In the genomic region with DNA sequence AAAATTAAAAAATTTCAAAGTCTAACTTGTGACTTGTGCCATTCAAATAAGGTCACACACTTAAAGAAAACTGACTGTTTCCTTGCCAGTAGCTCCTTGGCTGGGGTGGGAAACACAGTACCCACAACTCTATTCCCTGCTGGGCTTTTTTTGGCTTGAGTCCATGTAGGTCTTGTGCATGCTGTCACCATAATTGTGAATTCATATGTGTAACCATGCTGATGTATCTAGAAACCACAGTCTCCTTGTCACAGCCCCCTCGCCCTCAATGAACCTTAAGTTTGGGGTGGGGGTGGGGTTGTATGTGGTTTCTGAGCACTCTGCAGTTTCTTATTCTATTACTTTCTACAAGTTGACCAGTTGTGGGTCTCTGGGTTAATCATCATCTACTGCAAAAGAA, we compare ENCODE assay signal across 20 mouse cellular contexts. TPM values are rescaled to one million over a fixed set of nuclear protein-coding genes. Genes with fewer than 3 reads are reported as not detected.
"Had no signal": no experiment of that assay in that cellular context is flagged by ENCODE, and none has a peak within 500 bp of the region (broad histone marks: within the 10 kb centered on the region; RNA-seq: fewer than 3 reads in every experiment).

No protein-coding gene starts in this region.

- H3K4me3 ChIP-seq: limb, embryonic 15.5 days; liver, embryonic 13.5 days; midbrain, embryonic 12.5 days; myocyte; neural tube, embryonic 15.5 days had no signal

- H3K27me3 ChIP-seq: limb, embryonic 15.5 days; liver, embryonic 13.5 days; midbrain, embryonic 12.5 days; neural tube, embryonic 15.5 days had no signal

- H3K9ac ChIP-seq: limb, embryonic 15.5 days; liver, embryonic 13.5 days; midbrain, embryonic 12.5 days; neural tube, embryonic 15.5 days had no signal

- ATAC-seq: intestine, embryonic 16.5 days had no signal

- H3K9me3 ChIP-seq: limb, embryonic 15.5 days; liver, embryonic 13.5 days; midbrain, embryonic 12.5 days; neural tube, embryonic 15.5 days had no signal

- H3K36me3 ChIP-seq: liver, embryonic 13.5 days; midbrain, embryonic 12.5 days; neural tube, embryonic 15.5 days had no signal

- H3K27ac ChIP-seq: kidney, postnatal 0 days; limb, embryonic 15.5 days; liver, embryonic 13.5 days; midbrain, embryonic 12.5 days; neural tube, embryonic 15.5 days had no signal

- H3K4me2 ChIP-seq: limb, embryonic 15.5 days; liver, embryonic 13.5 days; midbrain, embryonic 12.5 days; neural tube, embryonic 15.5 days had no signal

- DNase-seq: kidney, adult 9 months; liver, embryonic 13.5 days; lung, adult 18-20 months; right cerebral cortex, postnatal 4 days; thymus, postnatal 4 days had no signal

RNA-seq across cellular contexts. Expression of gene 4930544D05Rik, which starts 23.9 kb away (rescaled TPM):
- polyA plus RNA-seq: intestine, embryonic 16.5 days; kidney, postnatal 0 days; limb, embryonic 11.5 days; limb, embryonic 15.5 days; liver, embryonic 13.5 days; lung, embryonic 16.5 days; midbrain, embryonic 12.5 days; neural tube, embryonic 11.5 days; neural tube, embryonic 15.5 days; spleen, adult 2 months; stomach, embryonic 16.5 days had no signal

RNA-seq across cellular contexts. Expression of gene Chrne, which starts 27.3 kb away (rescaled TPM):
- total RNA-seq: layer of hippocampus, adult 18-20 months had no signal
- polyA plus RNA-seq: intestine, embryonic 16.5 days; limb, embryonic 11.5 days; limb, embryonic 15.5 days; liver, embryonic 13.5 days; neural tube, embryonic 11.5 days had no signal

RNA-seq across cellular contexts. Expression of gene Gp1ba, which starts 47.2 kb away (rescaled TPM):
- total RNA-seq: layer of hippocampus, adult 18-20 months; layer of hippocampus, postnatal 14 days; left cerebral cortex, adult 18-20 months; left cerebral cortex, postnatal 10 days had no signal
